16 mouse cellular contexts compared by ENCODE assay signal in genomic region chr12:21505731-21506368, GRCm38 (mm10).
A peak's percentile ranks its signal among the peaks of the same experiment; 100 is the strongest.
DNase-seq lines count a peak whose midpoint lies in the region; ATAC-seq and TF ChIP-seq lines count a peak whose summit lies in the region.
"Had no signal": no experiment of that assay in that cellular context is flagged by ENCODE, and none has a peak within 500 bp of the region (broad histone marks: within the 10 kb centered on the region; RNA-seq: fewer than 3 reads in every experiment).

No protein-coding gene starts in this region.

- H3K4me1 ChIP-seq in forebrain, embryonic 15.5 days, result no peaks in the 10 kb centered on the region
- peaks cover 4% of the 10 kb centered on the region; the same call in 1 of the 2 replicates for H3K4me1 ChIP-seq in forebrain, embryonic 10.5 days
- 0 out of 2 replicates have a peak, but pooled peaks cover 2% of the 10 kb centered on the region for H3K4me1 ChIP-seq in midbrain, embryonic 14.5 days (ENCODE audit: control insufficient read depth, insufficient read depth, low read length)
- no peaks in the 10 kb centered on the region for H3K4me1 ChIP-seq in midbrain, embryonic 11.5 days (ENCODE audit: control insufficient read depth, insufficient read depth, low read length)
- H3K4me1 ChIP-seq in stomach, postnatal 0 days (replicated peaks; ENCODE audit: control insufficient read depth, insufficient read depth), result no peaks in the 10 kb centered on the region
- H3K4me1 ChIP-seq: embryonic facial prominence, embryonic 13.5 days; limb, embryonic 12.5 days; neural tube, embryonic 12.5 days had no signal

- 0 out of 2 replicates have a peak overlapping the region, but pooled peaks have one; percentile 17 for H3K27ac ChIP-seq in forebrain, embryonic 15.5 days (replicated peaks)
- no peak overlapping the region for H3K27ac ChIP-seq in forebrain, embryonic 10.5 days
- H3K27ac ChIP-seq in midbrain, embryonic 14.5 days (replicated peaks; ENCODE audit: low read depth, low read length), result no peak overlapping the region
- H3K27ac ChIP-seq in midbrain, embryonic 11.5 days (ENCODE audit: low read depth, low read length), result no peak overlapping the region
- H3K27ac ChIP-seq in stomach, postnatal 0 days (replicated peaks), result no peak overlapping the region
- H3K27ac ChIP-seq: embryonic facial prominence, embryonic 13.5 days; limb, embryonic 12.5 days; neural tube, embryonic 12.5 days had no signal

- no peaks in the 10 kb centered on the region for H3K9me3 ChIP-seq in forebrain, embryonic 15.5 days
- peaks cover 2% of the 10 kb centered on the region; the same call in 1 of the 2 replicates for H3K9me3 ChIP-seq in forebrain, embryonic 10.5 days
- H3K9me3 ChIP-seq in midbrain, embryonic 14.5 days (ENCODE audit: control insufficient read depth, low read length), result no peaks in the 10 kb centered on the region
- no peaks in the 10 kb centered on the region for H3K9me3 ChIP-seq in midbrain, embryonic 11.5 days (ENCODE audit: control insufficient read depth, low read length)
- no peaks in the 10 kb centered on the region for H3K9me3 ChIP-seq in stomach, postnatal 0 days (ENCODE audit: control insufficient read depth, low read length)
- H3K9me3 ChIP-seq: embryonic facial prominence, embryonic 13.5 days; limb, embryonic 12.5 days had no signal

- DNase-seq in forebrain, embryonic 10.5 days (ENCODE audit: extremely low spot score, low spot score), result no peak
- DNase-seq in midbrain, embryonic 14.5 days, result peak; percentile 10
- DNase-seq in midbrain, embryonic 11.5 days (ENCODE audit: low spot score, missing footprints), result no peak
- peak; percentile 72 to 76 for DNase-seq in cerebellum, postnatal 10 days
- peak; percentile 53 to 82 for DNase-seq in layer of hippocampus, postnatal 14 days (ENCODE audit: low spot score in 2 of 2)
- DNase-seq in stomach, postnatal 0 days (ENCODE audit: low spot score), result no peak
- no peak for DNase-seq in gastrocnemius, adult 8-10 months (ENCODE audit: low spot score in 2 of 2)
- DNase-seq: adrenal gland, postnatal 10 days; kidney, postnatal 36 days; thymus, postnatal 14 days had no signal

- no peak overlapping the region for H3K4me2 ChIP-seq in forebrain, embryonic 15.5 days (replicated peaks)
- no peak overlapping the region for H3K4me2 ChIP-seq in midbrain, embryonic 14.5 days (ENCODE audit: low read length)
- no peak overlapping the region for H3K4me2 ChIP-seq in midbrain, embryonic 11.5 days
- H3K4me2 ChIP-seq in stomach, postnatal 0 days (replicated peaks; ENCODE audit: low read depth), result no peak overlapping the region
- H3K4me2 ChIP-seq: embryonic facial prominence, embryonic 13.5 days; limb, embryonic 12.5 days; neural tube, embryonic 12.5 days had no signal

- H3K9ac ChIP-seq in forebrain, embryonic 15.5 days (replicated peaks), result no peak overlapping the region
- H3K9ac ChIP-seq in midbrain, embryonic 14.5 days (replicated peaks; ENCODE audit: low read length), result no peak overlapping the region
- no peak overlapping the region for H3K9ac ChIP-seq in midbrain, embryonic 11.5 days (ENCODE audit: low read length)
- no peak overlapping the region for H3K9ac ChIP-seq in stomach, postnatal 0 days (ENCODE audit: low read length)
- H3K9ac ChIP-seq: embryonic facial prominence, embryonic 13.5 days; limb, embryonic 12.5 days; neural tube, embryonic 12.5 days had no signal

- 0 out of 2 replicates have a peak, but pooled peaks have one; percentile 38 for ATAC-seq in forebrain, embryonic 15.5 days (replicated peaks)
- ATAC-seq in midbrain, embryonic 14.5 days (ENCODE audit: low FRiP score, low TSS enrichment), result no peak
- no peak for ATAC-seq in midbrain, embryonic 11.5 days (ENCODE audit: low FRiP score)
- ATAC-seq in stomach, postnatal 0 days (ENCODE audit: low FRiP score, low TSS enrichment), result no peak
- ATAC-seq: forebrain, embryonic 14.5 days; intestine, embryonic 16.5 days had no signal

- H3K36me3 ChIP-seq in forebrain, embryonic 15.5 days, result no peaks in the 10 kb centered on the region
- no peaks in the 10 kb centered on the region for H3K36me3 ChIP-seq in forebrain, embryonic 10.5 days (replicated peaks)
- H3K36me3 ChIP-seq in midbrain, embryonic 14.5 days (ENCODE audit: control insufficient read depth, insufficient read depth, low read length), result no peaks in the 10 kb centered on the region
- no peaks in the 10 kb centered on the region for H3K36me3 ChIP-seq in midbrain, embryonic 11.5 days (ENCODE audit: control insufficient read depth, insufficient read depth, low read length)
- no peaks in the 10 kb centered on the region for H3K36me3 ChIP-seq in stomach, postnatal 0 days (ENCODE audit: control insufficient read depth, insufficient read depth, low read length)
- H3K36me3 ChIP-seq: embryonic facial prominence, embryonic 13.5 days; limb, embryonic 12.5 days; neural tube, embryonic 12.5 days had no signal

- H3K4me3 ChIP-seq in forebrain, embryonic 15.5 days, result no peak overlapping the region
- no peak overlapping the region for H3K4me3 ChIP-seq in forebrain, embryonic 10.5 days
- H3K4me3 ChIP-seq in midbrain, embryonic 14.5 days (replicated peaks; ENCODE audit: low read depth, low read length), result no peak overlapping the region
- H3K4me3 ChIP-seq in midbrain, embryonic 11.5 days (ENCODE audit: low read depth, low read length), result no peak overlapping the region
- H3K4me3 ChIP-seq in stomach, postnatal 0 days (ENCODE audit: low read depth, low read length), result no peak overlapping the region
- H3K4me3 ChIP-seq: embryonic facial prominence, embryonic 13.5 days; limb, embryonic 12.5 days; neural tube, embryonic 12.5 days had no signal

- no peak for TF ChIP-seq CTCF in stomach, postnatal 0 days (IDR thresholded peaks at IDR 0.05; ENCODE audit: low read depth)

- 70% methylated on average over 6 of the region's 6 CpGs for WGBS in forebrain, embryonic 15.5 days
- WGBS in forebrain, embryonic 10.5 days, result 85% methylated on average over 6 of the region's 6 CpGs
- WGBS in midbrain, embryonic 14.5 days, result 69% methylated on average over 6 of the region's 6 CpGs
- 74% methylated on average over 6 of the region's 6 CpGs for WGBS in midbrain, embryonic 11.5 days
- 69% methylated on average over 6 of the region's 6 CpGs for WGBS in stomach, postnatal 0 days

- H3K27me3 ChIP-seq in forebrain, embryonic 15.5 days, result no peaks in the 10 kb centered on the region
- H3K27me3 ChIP-seq in forebrain, embryonic 10.5 days (ENCODE audit: poor library complexity, severe bottlenecking), result no peaks in the 10 kb centered on the region
- no peaks in the 10 kb centered on the region for H3K27me3 ChIP-seq in midbrain, embryonic 14.5 days (ENCODE audit: control insufficient read depth, insufficient read depth, low read length)
- no peaks in the 10 kb centered on the region for H3K27me3 ChIP-seq in midbrain, embryonic 11.5 days (ENCODE audit: control insufficient read depth, insufficient read depth, low read length)
- no peaks in the 10 kb centered on the region for H3K27me3 ChIP-seq in stomach, postnatal 0 days (ENCODE audit: control insufficient read depth, insufficient read depth, low read length)
- H3K27me3 ChIP-seq: embryonic facial prominence, embryonic 13.5 days; limb, embryonic 12.5 days; neural tube, embryonic 12.5 days had no signal

- TF ChIP-seq EP300 in stomach, postnatal 0 days (optimal IDR thresholded peaks at IDR 0.05), result no peak

Comparison
In these comparisons a context has a peak if more than half of its experiments do, and no peak if none do; other contexts are left out.
1. DNase-seq: peak in midbrain, embryonic 14.5 days (single experiment), cerebellum, postnatal 10 days (2 of 2) and layer of hippocampus, postnatal 14 days (2 of 2); none in forebrain, embryonic 10.5 days (single experiment), midbrain, embryonic 11.5 days (single experiment), stomach, postnatal 0 days (single experiment) and gastrocnemius, adult 8-10 months (0 of 2).